Mouse (Mus musculus) intestine, postnatal 0 days (tissue): ENCODE measurements around the gene Aplp2. TPM values are rescaled to one million over a fixed set of nuclear protein-coding genes. Genes with fewer than 3 reads are reported as not detected.

Experiments
- ATAC-seq: fragments of 200-750 bp; cut with Nextera tagmentation; 2 replicates; pipeline ENCODE4 v1.8.0; 2017; ENCODE audit warnings: mild to moderate bottlenecking, moderate TSS enrichment, moderate library complexity
- H3K27ac ChIP-seq: fragments of 300-500 bp; sonication (generic); 2 replicates; pipeline ENCODE4 v1.5.1; 2014; ENCODE audit warnings: mild to moderate bottlenecking, low read depth, low read length, moderate library complexity
- H3K27me3 ChIP-seq: fragments of 300-500 bp; sonication (generic); replicated peaks from 2 replicates; pipeline ENCODE4 v1.6.1; 2014; ENCODE audit warnings: low read length, mixed read lengths; ENCODE audit not compliant: control insufficient read depth, insufficient read depth
- H3K36me3 ChIP-seq: fragments of 300-500 bp; sonication (generic); 2 replicates; pipeline ENCODE4 v1.6.1; 2014; ENCODE audit warnings: mild to moderate bottlenecking, moderate library complexity; ENCODE audit not compliant: control insufficient read depth, insufficient read depth
- H3K4me1 ChIP-seq: fragments of 300-500 bp; sonication (generic); replicated peaks from 2 replicates; pipeline ENCODE4 v1.6.1; 2014; ENCODE audit warnings: antibody characterized with exemption, low read length, mixed read lengths; ENCODE audit not compliant: control insufficient read depth, insufficient read depth
- H3K4me2 ChIP-seq: fragments of 300-500 bp; sonication (generic); replicated peaks from 2 replicates; pipeline ENCODE4 v1.6.1; 2014; ENCODE audit warnings: low read depth, mild to moderate bottlenecking, moderate library complexity
- H3K4me3 ChIP-seq: fragments of 300-500 bp; sonication (generic); 2 replicates; pipeline ENCODE4 v1.5.1; 2014; ENCODE audit warnings: low read depth, low read length
- H3K9ac ChIP-seq: fragments of 300-500 bp; sonication (generic); 2 replicates; pipeline ENCODE4 v1.6.1; 2014; ENCODE audit warnings: mild to moderate bottlenecking, low read depth, low read length
- H3K9me3 ChIP-seq: fragments of 300-500 bp; sonication (generic); 2 replicates; pipeline ENCODE4 v1.6.1; 2016; ENCODE audit warnings: mixed run types; ENCODE audit not compliant: control insufficient read depth
- CTCF ChIP-seq: sonication (generic); IDR thresholded peaks from 2 replicates; pipeline ENCODE4 v1.5.1; 2016; ENCODE audit warnings: low read depth, mild to moderate bottlenecking, control low read depth, antibody characterized with exemption, moderate library complexity
- WGBS: fragments of 180-500 bp; shearing (Covaris S2); extraction: QIAGEN DNeasy Blood & Tissue Kit; methylation state at CpG from one replicate; pipeline ENCODE4 v1.1.7; 2014; 5-methylcytosine and 5-hydroxymethylcytosine counted together
- polyA plus RNA-seq: library from polyadenylated mRNA; unstranded; fragments of >200 nt; fragmentation: Nextera tagmentation; extraction: Ambion mirVana; gene quantifications from 2 replicates; pipeline ENCODE4 v1.2.1, GENCODE M21; 2015

Gene Aplp2
- polyA plus RNA-seq, 1 experiment from 2014 or later: 143 TPM

GRCm38 (mm10) chr9:31108464-31108863 lies 103.2 kb downstream of the Aplp2 start:
- ATAC-seq: no peak
- no peak overlapping the region for H3K9ac ChIP-seq
- H3K9me3 ChIP-seq: no peaks in the 10 kb centered on the region
- no peak overlapping the region for H3K4me2 ChIP-seq
- peaks cover 13% of the 10 kb centered on the region; the same call in 1 of the 2 replicates for H3K36me3 ChIP-seq
- no peak for TF ChIP-seq CTCF
- H3K4me1 ChIP-seq: no peaks in the 10 kb centered on the region
- H3K4me3 ChIP-seq: no peak overlapping the region
- no peaks in the 10 kb centered on the region for H3K27me3 ChIP-seq
- 87% methylated on average over 8 of the region's 8 CpGs for WGBS
- no peak overlapping the region for H3K27ac ChIP-seq

Other genes with a start within 250 kb of the Aplp2 start
- 5.4 and 6.7 TPM in 2 replicates for gene Zbtb44, start 181.2 kb downstream of the Aplp2 start, polyA plus RNA-seq
- gene St14, start 80.0 kb downstream of the Aplp2 start, polyA plus RNA-seq: 58.6 and 63.4 TPM in 2 replicates
- 1.0 and 1.2 TPM in 2 replicates for gene Prdm10, start 68.7 kb upstream of the Aplp2 start, polyA plus RNA-seq
- 8.5 and 8.9 TPM in 2 replicates for gene Nfrkb, start 174.4 kb upstream of the Aplp2 start, polyA plus RNA-seq